Mouse (Mus musculus) hindbrain, embryonic 16.5 days (tissue): ENCODE data around the gene Coro2a. TPM values are rescaled to one million over a fixed set of nuclear protein-coding genes. Genes with fewer than 3 reads are reported as not detected.
"Not testable (repeated sequence)": the region's sequence is repeated elsewhere in the genome, so short reads cannot be mapped to it uniquely, and the experiment has no call there.

Experiments used
- ATAC-seq: fragments of 200-750 bp; cut with Nextera tagmentation; 2 replicates; pipeline ENCODE4 v1.8.0; 2017; ENCODE audit warnings: moderate TSS enrichment, moderate library complexity
- H3K27ac ChIP-seq: fragments of 300-500 bp; sonication (generic); 2 replicates; pipeline ENCODE4 v1.5.1; 2014; ENCODE audit warnings: low read depth, mild to moderate bottlenecking, control low read depth, low read length, moderate library complexity
- H3K27me3 ChIP-seq: fragments of 300-500 bp; sonication (generic); replicated peaks from 2 replicates; pipeline ENCODE4 v1.6.1; 2014; ENCODE audit warnings: low read length; ENCODE audit not compliant: control insufficient read depth, insufficient read depth
- H3K36me3 ChIP-seq: fragments of 300-500 bp; sonication (generic); 2 replicates; pipeline ENCODE4 v1.6.1; 2014; ENCODE audit warnings: mild to moderate bottlenecking, low read length, moderate library complexity, mixed read lengths; ENCODE audit not compliant: control insufficient read depth, insufficient read depth
- H3K4me1 ChIP-seq: fragments of 300-500 bp; sonication (generic); 2 replicates; pipeline ENCODE4 v1.6.1; 2014; ENCODE audit warnings: low read depth, low read length; ENCODE audit not compliant: control insufficient read depth, insufficient read depth
- H3K4me2 ChIP-seq: fragments of 300-500 bp; sonication (generic); 2 replicates; pipeline ENCODE4 v1.6.1; 2014; ENCODE audit warnings: mild to moderate bottlenecking, low read length, control low read depth, moderate library complexity
- H3K4me3 ChIP-seq: fragments of 300-500 bp; sonication (generic); 2 replicates; pipeline ENCODE4 v1.5.1; 2014; ENCODE audit warnings: mild to moderate bottlenecking, low read length, control low read depth, moderate library complexity
- H3K9ac ChIP-seq: fragments of 300-500 bp; sonication (generic); 2 replicates; pipeline ENCODE4 v1.6.1; 2014; ENCODE audit warnings: low read depth, mild to moderate bottlenecking, control low read depth, low read length, moderate library complexity
- H3K9me3 ChIP-seq: fragments of 300-500 bp; sonication (generic); 2 replicates; pipeline ENCODE4 v1.6.1; 2014; ENCODE audit warnings: mild to moderate bottlenecking, low read length, moderate library complexity; ENCODE audit not compliant: control insufficient read depth
- WGBS: fragments of 180-500 bp; shearing (Covaris S2); extraction: QIAGEN DNeasy Blood & Tissue Kit; methylation state at CpG from one replicate; pipeline ENCODE4 v1.1.7; 2014; 5-methylcytosine and 5-hydroxymethylcytosine counted together
- polyA plus RNA-seq: library from polyadenylated mRNA; unstranded; fragments of >200 nt; fragmentation: Nextera tagmentation; extraction: Ambion mirVana; gene quantifications from 2 replicates; pipeline ENCODE4 v1.2.1, GENCODE M21; 2015

The Coro2a gene
- polyA plus RNA-seq, 1 experiment from 2014 or later = 7.9 TPM

GRCm38 (mm10) chr4:46602704-46603103 lies 702 bp upstream of the Coro2a start:
- no peaks in the 10 kb centered on the region for H3K36me3 ChIP-seq

GRCm38 (mm10) chr4:46601258-46601843 lies 651 bp downstream of the Coro2a start:
- H3K9me3 ChIP-seq = no peaks in the 10 kb centered on the region
- peak overlapping the region; percentile 75 for H3K4me3 ChIP-seq
- H3K27ac ChIP-seq = peak overlapping the region; percentile 60; the same call in 1 of the 2 replicates
- H3K27me3 ChIP-seq = peaks cover 7% of the 10 kb centered on the region
- peak overlapping the region; percentile 93 for H3K4me2 ChIP-seq
- H3K4me1 ChIP-seq = peaks cover 3% of the 10 kb centered on the region
- 0% methylated on average over 39 of the region's 52 CpGs for WGBS
- H3K9ac ChIP-seq = peak overlapping the region; percentile 87
- H3K36me3 ChIP-seq = no peaks in the 10 kb centered on the region
- ATAC-seq = peak; percentile 54

More at GRCm38 (mm10) chr4:46602704-46603103, 702 bp upstream of the Coro2a start:
- peaks cover 7% of the 10 kb centered on the region for H3K27me3 ChIP-seq
- H3K27ac ChIP-seq = no peak overlapping the region
- 61% methylated on average over 7 of the region's 7 CpGs for WGBS
- no peak for ATAC-seq
- no peaks in the 10 kb centered on the region for H3K9me3 ChIP-seq
- no peak overlapping the region for H3K4me2 ChIP-seq
- H3K4me1 ChIP-seq = peaks cover 3% of the 10 kb centered on the region
- H3K9ac ChIP-seq = no peak overlapping the region
- no peak overlapping the region for H3K4me3 ChIP-seq

GRCm38 (mm10) chr4:46600473-46601257 lies 1.3 kb downstream of the Coro2a start:
- 41% methylated on average over 20 of the region's 20 CpGs for WGBS
- Histone ChIP-seq H3K4me3 (peak overlapping the region; percentile 75), H3K27me3 (peaks cover 7% of the 10 kb centered on the region), H3K9me3 (no peaks in the 10 kb centered on the region), H3K4me2 (peak overlapping the region; percentile 93), H3K4me1 (peaks cover 3% of the 10 kb centered on the region), H3K36me3 (no peaks in the 10 kb centered on the region), H3K9ac (peak overlapping the region; percentile 87), H3K27ac (peak overlapping the region; percentile 12; the same call in 1 of the 2 replicates)
- no peak; the same call in 1 of the 2 replicates for ATAC-seq

GRCm38 (mm10) chr4:46599609-46600008 lies 2.4 kb downstream of the Coro2a start:
- H3K36me3 ChIP-seq, H3K27me3 ChIP-seq, H3K4me1 ChIP-seq, H3K9me3 ChIP-seq, H3K4me2 ChIP-seq, H3K27ac ChIP-seq, ATAC-seq, H3K9ac ChIP-seq, H3K4me3 ChIP-seq: not testable (repeated sequence)
- WGBS = 89% methylated on average over 11 of the region's 12 CpGs

GRCm38 (mm10) chr4:46598981-46599380 lies 3.0 kb downstream of the Coro2a start:
- Histone ChIP-seq H3K9ac (no peak overlapping the region), H3K4me3 (no peak overlapping the region), H3K36me3 (no peaks in the 10 kb centered on the region), H3K9me3 (no peaks in the 10 kb centered on the region), H3K4me2 (no peak overlapping the region), H3K27ac (no peak overlapping the region), H3K4me1 (peaks cover 3% of the 10 kb centered on the region), H3K27me3 (peaks cover 7% of the 10 kb centered on the region)
- WGBS = 74% methylated on average over 6 of the region's 6 CpGs
- no peak for ATAC-seq

- Histone ChIP-seq H3K4me3 (no peak overlapping the region), H3K4me2 (no peak overlapping the region), H3K4me1 (peaks cover 3% of the 10 kb centered on the region), H3K27me3 (peaks cover 4% of the 10 kb centered on the region), H3K27ac (no peak overlapping the region), H3K36me3 (no peaks in the 10 kb centered on the region), H3K9ac (no peak overlapping the region), H3K9me3 (no peaks in the 10 kb centered on the region)
- 77% methylated on average over 10 of the region's 10 CpGs for WGBS
- ATAC-seq = no peak
Measured at GRCm38 (mm10) chr4:46598111-46598510, 3.9 kb downstream of the Coro2a start.

- H3K27me3 ChIP-seq = peaks cover 4% of the 10 kb centered on the region
- H3K4me3 ChIP-seq = no peak overlapping the region
- H3K9ac ChIP-seq = no peak overlapping the region
- H3K4me1 ChIP-seq = peaks cover 3% of the 10 kb centered on the region
- H3K9me3 ChIP-seq = no peaks in the 10 kb centered on the region
- no peak overlapping the region for H3K4me2 ChIP-seq
- H3K27ac ChIP-seq = no peak overlapping the region
- H3K36me3 ChIP-seq = no peaks in the 10 kb centered on the region
- 77% methylated on average over 11 of the region's 11 CpGs for WGBS
- ATAC-seq = no peak
Measured at GRCm38 (mm10) chr4:46597286-46597961, 4.6 kb downstream of the Coro2a start.

- WGBS = 75% methylated on average over 6 of the region's 6 CpGs
- H3K9me3 ChIP-seq = no peaks in the 10 kb centered on the region
- no peak overlapping the region for H3K4me2 ChIP-seq
- H3K9ac ChIP-seq = no peak overlapping the region
- peaks cover 3% of the 10 kb centered on the region for H3K4me1 ChIP-seq
- no peak overlapping the region for H3K27ac ChIP-seq
- H3K36me3 ChIP-seq = no peaks in the 10 kb centered on the region
- peaks cover 4% of the 10 kb centered on the region for H3K27me3 ChIP-seq
- no peak overlapping the region for H3K4me3 ChIP-seq
- ATAC-seq = no peak
Measured at GRCm38 (mm10) chr4:46596398-46596797, 5.6 kb downstream of the Coro2a start.

GRCm38 (mm10) chr4:46594131-46594530 lies 7.9 kb downstream of the Coro2a start:
- Histone ChIP-seq H3K4me1 (no peaks in the 10 kb centered on the region; the same call in 1 of the 2 replicates), H3K4me2 (no peak overlapping the region), H3K9ac (no peak overlapping the region), H3K4me3 (no peak overlapping the region), H3K36me3 (no peaks in the 10 kb centered on the region), H3K27ac (no peak overlapping the region), H3K27me3 (no peaks in the 10 kb centered on the region), H3K9me3 (no peaks in the 10 kb centered on the region)
- 94% methylated on average over 5 of the region's 5 CpGs for WGBS
- ATAC-seq = no peak
